Mouse (Mus musculus): ENCODE data around the gene Slc23a2.

The Slc23a2 gene

GRCm38 (mm10) chr2:132131266-132131665 lies 13.6 kb downstream of the Slc23a2 start:
- Histone ChIP-seq H3K4me1 (replicated peaks; ENCODE audit: low read depth, low read length) (peaks cover 81% of the 10 kb centered on the region), H3K27me3 (ENCODE audit: insufficient read depth, low read length) (no peaks in the 10 kb centered on the region; the same call in 1 of the 2 replicates), H3K4me3 (replicated peaks; ENCODE audit: low read length) (peak overlapping the region; percentile 53), H3K9me3 (ENCODE audit: low read length) (no peaks in the 10 kb centered on the region), H3K36me3 (ENCODE audit: insufficient read depth, low read length) (no peaks in the 10 kb centered on the region)
- TF ChIP-seq POU5F1 (IDR thresholded peaks at IDR 0.05; ENCODE audit: borderline replicate concordance, low read length) (no peak), NANOG (IDR thresholded peaks at IDR 0.05; ENCODE audit: borderline replicate concordance, low read length) (no peak), CTCF (conservative IDR thresholded peaks at IDR 0.05; ENCODE audit: low read length) (no peak)

GRCm38 (mm10) chr2:132129980-132130379 lies 14.9 kb downstream of the Slc23a2 start:
- peaks cover 8% of the 10 kb centered on the region for H3K36me3 ChIP-seq (ENCODE audit: insufficient read depth, low read length)
- H3K9me3 ChIP-seq (ENCODE audit: low read length) = no peaks in the 10 kb centered on the region
- TF ChIP-seq CTCF (conservative IDR thresholded peaks at IDR 0.05; ENCODE audit: low read length) (no peak), NANOG (IDR thresholded peaks at IDR 0.05; ENCODE audit: borderline replicate concordance, low read length) (no peak)
- H3K27me3 ChIP-seq (ENCODE audit: insufficient read depth, low read length) = no peaks in the 10 kb centered on the region
- H3K4me1 ChIP-seq (replicated peaks; ENCODE audit: low read depth, low read length) = peaks cover 80% of the 10 kb centered on the region
- H3K4me3 ChIP-seq (replicated peaks; ENCODE audit: low read length) = no peak overlapping the region

GRCm38 (mm10) chr2:132129247-132129646 lies 15.7 kb downstream of the Slc23a2 start:
- Histone ChIP-seq H3K36me3 (ENCODE audit: insufficient read depth, low read length) (peaks cover 8% of the 10 kb centered on the region), H3K9me3 (ENCODE audit: low read length) (no peaks in the 10 kb centered on the region), H3K27me3 (ENCODE audit: insufficient read depth, low read length) (no peaks in the 10 kb centered on the region), H3K4me1 (replicated peaks; ENCODE audit: low read depth, low read length) (peaks cover 76% of the 10 kb centered on the region), H3K4me3 (replicated peaks; ENCODE audit: low read length) (no peak overlapping the region)
- no peak for TF ChIP-seq CTCF (conservative IDR thresholded peaks at IDR 0.05; ENCODE audit: low read length)
- TF ChIP-seq NANOG (IDR thresholded peaks at IDR 0.05; ENCODE audit: borderline replicate concordance, low read length) = no peak
- TF ChIP-seq POU5F1 (IDR thresholded peaks at IDR 0.05; ENCODE audit: borderline replicate concordance, low read length) = no peak

- Histone ChIP-seq H3K4me1 (replicated peaks; ENCODE audit: low read depth, low read length) (peaks cover 74% of the 10 kb centered on the region), H3K4me3 (replicated peaks; ENCODE audit: low read length) (no peak overlapping the region), H3K27me3 (ENCODE audit: insufficient read depth, low read length) (no peaks in the 10 kb centered on the region), H3K36me3 (ENCODE audit: insufficient read depth, low read length) (peaks cover 14% of the 10 kb centered on the region), H3K9me3 (ENCODE audit: low read length) (no peaks in the 10 kb centered on the region)
- TF ChIP-seq CTCF (conservative IDR thresholded peaks at IDR 0.05; ENCODE audit: low read length) (no peak), NANOG (IDR thresholded peaks at IDR 0.05; ENCODE audit: borderline replicate concordance, low read length) (no peak), POU5F1 (IDR thresholded peaks at IDR 0.05; ENCODE audit: borderline replicate concordance, low read length) (no peak)
Measured at GRCm38 (mm10) chr2:132127904-132128303, 17.0 kb downstream of the Slc23a2 start.

GRCm38 (mm10) chr2:132126292-132126691 lies 18.6 kb downstream of the Slc23a2 start:
- no peaks in the 10 kb centered on the region for H3K9me3 ChIP-seq (ENCODE audit: low read length)
- H3K4me1 ChIP-seq (replicated peaks; ENCODE audit: low read depth, low read length) = peaks cover 59% of the 10 kb centered on the region
- TF ChIP-seq NANOG (IDR thresholded peaks at IDR 0.05; ENCODE audit: borderline replicate concordance, low read length) (no peak), POU5F1 (IDR thresholded peaks at IDR 0.05; ENCODE audit: borderline replicate concordance, low read length) (no peak), CTCF (conservative IDR thresholded peaks at IDR 0.05; ENCODE audit: low read length) (no peak)
- H3K36me3 ChIP-seq (ENCODE audit: insufficient read depth, low read length) = peaks cover 14% of the 10 kb centered on the region
- H3K4me3 ChIP-seq (replicated peaks; ENCODE audit: low read length) = no peak overlapping the region
- H3K27me3 ChIP-seq (ENCODE audit: insufficient read depth, low read length) = no peaks in the 10 kb centered on the region

- Histone ChIP-seq H3K36me3 (ENCODE audit: insufficient read depth, low read length) (peaks cover 14% of the 10 kb centered on the region), H3K4me3 (replicated peaks; ENCODE audit: low read length) (no peak overlapping the region), H3K9me3 (ENCODE audit: low read length) (no peaks in the 10 kb centered on the region), H3K4me1 (replicated peaks; ENCODE audit: low read depth, low read length) (peaks cover 35% of the 10 kb centered on the region), H3K27me3 (ENCODE audit: insufficient read depth, low read length) (no peaks in the 10 kb centered on the region)
- TF ChIP-seq POU5F1 (IDR thresholded peaks at IDR 0.05; ENCODE audit: borderline replicate concordance, low read length) = no peak
- no peak for TF ChIP-seq NANOG (IDR thresholded peaks at IDR 0.05; ENCODE audit: borderline replicate concordance, low read length)
- no peak for TF ChIP-seq CTCF (conservative IDR thresholded peaks at IDR 0.05; ENCODE audit: low read length)
Measured at GRCm38 (mm10) chr2:132123063-132123462, 21.8 kb downstream of the Slc23a2 start.

- no peaks in the 10 kb centered on the region for H3K9me3 ChIP-seq (ENCODE audit: low read length)
- H3K36me3 ChIP-seq (ENCODE audit: insufficient read depth, low read length) = peaks cover 14% of the 10 kb centered on the region
- H3K27me3 ChIP-seq (ENCODE audit: insufficient read depth, low read length) = no peaks in the 10 kb centered on the region
- peaks cover 25% of the 10 kb centered on the region for H3K4me1 ChIP-seq (replicated peaks; ENCODE audit: low read depth, low read length)
- H3K4me3 ChIP-seq (replicated peaks; ENCODE audit: low read length) = no peak overlapping the region
- TF ChIP-seq CTCF (conservative IDR thresholded peaks at IDR 0.05; ENCODE audit: low read length) (peak; percentile 8; the same call in 1 of the 2 replicates), NANOG (IDR thresholded peaks at IDR 0.05; ENCODE audit: borderline replicate concordance, low read length) (no peak)
Measured at GRCm38 (mm10) chr2:132121050-132121449, 23.9 kb downstream of the Slc23a2 start.

GRCm38 (mm10) chr2:132118646-132119045 lies 26.3 kb downstream of the Slc23a2 start:
- TF ChIP-seq NANOG (IDR thresholded peaks at IDR 0.05; ENCODE audit: borderline replicate concordance, low read length) = no peak
- TF ChIP-seq POU5F1 (IDR thresholded peaks at IDR 0.05; ENCODE audit: borderline replicate concordance, low read length) = no peak
- no peak for TF ChIP-seq CTCF (conservative IDR thresholded peaks at IDR 0.05; ENCODE audit: low read length)
- H3K4me3 ChIP-seq (replicated peaks; ENCODE audit: low read length) = no peak overlapping the region
- 0 out of 2 replicates have a peak, but pooled peaks cover 1% of the 10 kb centered on the region for H3K36me3 ChIP-seq (ENCODE audit: insufficient read depth, low read length)
- H3K27me3 ChIP-seq (ENCODE audit: insufficient read depth, low read length) = no peaks in the 10 kb centered on the region
- H3K9me3 ChIP-seq (ENCODE audit: low read length) = no peaks in the 10 kb centered on the region
- peaks cover 31% of the 10 kb centered on the region for H3K4me1 ChIP-seq (replicated peaks; ENCODE audit: low read depth, low read length)

- Histone ChIP-seq H3K36me3 (ENCODE audit: insufficient read depth, low read length) (no peaks in the 10 kb centered on the region), H3K27me3 (ENCODE audit: insufficient read depth, low read length) (no peaks in the 10 kb centered on the region), H3K4me1 (replicated peaks; ENCODE audit: low read depth, low read length) (peaks cover 33% of the 10 kb centered on the region), H3K9me3 (ENCODE audit: low read length) (no peaks in the 10 kb centered on the region), H3K4me3 (replicated peaks; ENCODE audit: low read length) (no peak overlapping the region)
- no peak for TF ChIP-seq CTCF (conservative IDR thresholded peaks at IDR 0.05; ENCODE audit: low read length)
- TF ChIP-seq NANOG (IDR thresholded peaks at IDR 0.05; ENCODE audit: borderline replicate concordance, low read length) = no peak
- TF ChIP-seq POU5F1 (IDR thresholded peaks at IDR 0.05; ENCODE audit: borderline replicate concordance, low read length) = no peak
Measured at GRCm38 (mm10) chr2:132115936-132116335, 29.0 kb downstream of the Slc23a2 start.

Measured in E14TG2a.4 (cell line).